Mouse (Mus musculus) lung, embryonic 15.5 days (tissue): ENCODE results near the gene Gm49387. TPM values are rescaled to one million over a fixed set of nuclear protein-coding genes. Genes with fewer than 3 reads are reported as not detected.

Source experiments
- polyA plus RNA-seq: library from polyadenylated mRNA; unstranded; fragments of >200 nt; fragmentation: Nextera tagmentation; extraction: Ambion mirVana; gene quantifications from 2 replicates; pipeline ENCODE4 v1.2.1, GENCODE M21; 2015

Gm49387 gene
- polyA plus RNA-seq, 1 experiment from 2014 or later, result 2.5 TPM

Other genes with a start within 250 kb of the Gm49387 start
- 25.4 and 26.4 TPM in 2 replicates for gene Sh3bp5, start 204.8 kb downstream of the Gm49387 start, polyA plus RNA-seq
- 20.1 and 22.7 TPM in 2 replicates for gene Eaf1, start 146.5 kb downstream of the Gm49387 start, polyA plus RNA-seq
- 51.7 and 56.0 TPM in 2 replicates for gene Mettl6, start 145.8 kb downstream of the Gm49387 start, polyA plus RNA-seq
- 0.87 and 1.9 TPM in 2 replicates for gene Colq, start 49.5 kb downstream of the Gm49387 start, polyA plus RNA-seq
- 26.0 and 28.3 TPM in 2 replicates for gene Btd, start 150 bp upstream of the Gm49387 start, polyA plus RNA-seq
- gene Hacl1, start 408 bp upstream of the Gm49387 start, polyA plus RNA-seq, result 9.9 and 10.9 TPM in 2 replicates
- gene Ankrd28, start 189.8 kb upstream of the Gm49387 start, polyA plus RNA-seq, result 7.6 and 7.9 TPM in 2 replicates